Mouse (Mus musculus) neutrophil, adult 5-6 weeks (primary cell): ENCODE measurements around the gene Mapk3. TPM values are rescaled to one million over a fixed set of nuclear protein-coding genes. Genes with fewer than 3 reads are reported as not detected.
A peak's percentile ranks its signal among the peaks of the same experiment; 100 is the strongest.
"Not testable (repeated sequence)": the region's sequence is repeated elsewhere in the genome, so short reads cannot be mapped to it uniquely, and the experiment has no call there.

Source experiments
- ATAC-seq: fragments of 151-379, 151-347 bp; 2 replicates; pipeline ENCODE4 v1.8.0; 2017; ENCODE audit warnings: mild to moderate bottlenecking, moderate TSS enrichment; ENCODE audit not compliant: insufficient number of reproducible peaks, poor library complexity, low FRiP score, severe bottlenecking; ENCODE audit errors: extremely low read depth
- total RNA-seq: library from RNA; stranded (forward); fragments of 200-1000 nt; gene quantifications from 2 replicates; pipeline ENCODE4 v1.2.3, GENCODE M21; 2017

Mapk3 gene
- total RNA-seq, result 48.8 and 51.2 TPM in 2 replicates

DNA sequence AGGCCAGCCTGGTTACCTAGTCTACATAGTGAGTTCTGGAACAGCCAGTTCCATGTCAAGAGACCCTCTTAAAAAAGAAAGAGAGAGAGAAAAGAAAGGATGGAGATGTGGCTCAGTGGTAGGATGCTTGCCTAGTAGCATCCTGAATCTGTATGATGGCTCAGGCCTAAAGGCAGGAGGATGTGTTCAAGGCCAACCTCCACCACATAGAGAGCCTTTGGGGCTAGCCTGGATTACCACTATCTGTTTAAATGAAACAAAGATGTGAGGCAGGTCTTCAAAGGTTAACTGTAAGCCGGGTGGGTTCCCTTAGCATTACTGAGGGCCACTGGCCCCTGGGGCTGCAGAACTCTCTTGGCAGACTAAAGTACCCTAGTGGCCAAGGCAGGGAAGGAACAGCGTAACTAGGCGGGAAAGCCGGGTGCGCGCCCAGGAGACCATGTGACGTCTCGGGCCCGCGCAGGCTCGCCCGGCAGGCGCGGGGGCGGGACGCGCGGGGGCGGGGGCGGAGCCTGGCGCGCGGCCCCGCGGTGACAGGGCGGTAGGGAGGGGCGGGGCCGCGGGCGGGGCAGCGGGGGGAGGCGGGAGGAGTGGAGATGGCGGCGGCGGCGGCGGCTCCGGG is at the start of gene Mapk3:
Gene Mapk3, plus strand, starts transcription at position 552 of the 622 bp plus-strand sequence.
- ATAC-seq, result peak; percentile 92

- ATAC-seq, result no peak
These were observed 49.1 kb upstream of the Mapk3 start for GRCm38 (mm10) chr7:126710266-126710665.

- no peak for ATAC-seq
These were observed 47.5 kb upstream of the Mapk3 start for GRCm38 (mm10) chr7:126711910-126712309.

- no peak for ATAC-seq
These were observed 43.7 kb upstream of the Mapk3 start for GRCm38 (mm10) chr7:126715679-126716078.

DNA sequence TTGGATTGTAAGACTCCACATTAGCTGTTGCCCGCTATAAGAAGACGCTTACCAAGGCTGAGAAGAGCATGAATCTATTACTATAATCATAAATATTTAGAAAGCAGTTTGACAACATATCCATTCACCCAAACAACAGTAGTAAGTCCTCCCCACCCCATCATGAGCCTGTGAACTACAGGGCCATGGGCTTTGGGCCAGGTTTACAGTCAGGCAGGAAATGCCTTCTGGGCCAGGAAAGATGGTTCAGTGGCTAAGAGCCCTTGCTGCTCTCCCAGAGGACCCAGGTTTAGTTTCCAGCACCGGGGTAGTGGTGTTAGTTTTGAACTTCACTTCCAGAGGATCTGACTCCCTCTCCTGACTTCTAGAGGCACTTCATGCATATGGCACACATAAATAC is 41.8 kb upstream of the Mapk3 start:
- ATAC-seq, result no peak

GRCm38 (mm10) chr7:126718787-126719337 is 40.5 kb upstream of the Mapk3 start:
- ATAC-seq, result peak; percentile 48; the same call in 1 of the 2 replicates

GRCm38 (mm10) chr7:126721635-126722034 is 37.8 kb upstream of the Mapk3 start:
- ATAC-seq, result 0 out of 2 replicates have a peak, but pooled peaks have one; percentile 16

DNA sequence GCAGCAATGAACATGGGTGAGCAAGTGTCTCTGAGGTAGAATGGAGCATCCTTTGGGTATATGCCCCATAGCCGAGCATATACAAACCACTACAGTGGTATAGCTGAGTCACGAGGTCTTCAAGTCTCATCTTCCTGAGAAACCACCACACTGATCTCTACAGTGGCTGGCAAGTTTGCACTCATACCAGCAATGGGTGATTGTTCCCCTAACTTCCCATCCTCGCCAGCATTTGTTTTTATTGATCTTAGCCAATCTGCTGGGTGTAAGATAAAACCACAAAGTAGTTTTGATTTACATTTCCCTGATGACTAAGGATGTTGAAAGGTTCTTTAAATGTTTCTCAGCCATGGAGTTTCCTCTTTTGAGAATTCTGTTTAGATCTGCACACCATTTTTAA is 34.3 kb upstream of the Mapk3 start:
- ATAC-seq, result no peak

GRCm38 (mm10) chr7:126725667-126726066 is 33.7 kb upstream of the Mapk3 start:
- ATAC-seq, result 0 out of 2 replicates have a peak, but pooled peaks have one; percentile 9

DNA sequence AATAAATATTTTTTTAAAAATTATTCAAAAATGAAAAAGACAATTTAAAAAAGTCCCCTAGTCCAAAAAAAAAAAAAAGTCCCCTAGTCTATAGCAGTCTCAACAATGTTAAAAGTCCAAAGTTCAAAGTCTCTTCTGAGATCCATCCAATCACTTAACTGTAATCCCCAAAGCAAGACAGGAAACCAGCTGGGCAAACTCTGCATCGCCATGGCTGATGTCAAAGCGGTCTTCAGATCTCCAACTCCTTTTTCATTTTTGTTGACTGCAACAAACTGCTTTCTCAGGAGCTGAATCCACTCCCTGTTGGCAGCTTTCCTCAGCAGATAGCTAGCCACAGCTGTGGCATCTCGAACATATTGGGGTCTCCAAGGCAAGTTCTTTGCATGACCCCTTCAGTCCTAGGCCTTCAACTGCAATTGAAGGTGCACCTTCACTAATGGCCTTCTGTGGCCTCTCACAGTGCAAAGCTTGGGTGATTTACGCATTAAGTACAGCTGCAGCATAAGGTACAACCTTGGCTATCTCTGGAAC is 29.1 kb upstream of the Mapk3 start:
- not testable (repeated sequence) for ATAC-seq

DNA sequence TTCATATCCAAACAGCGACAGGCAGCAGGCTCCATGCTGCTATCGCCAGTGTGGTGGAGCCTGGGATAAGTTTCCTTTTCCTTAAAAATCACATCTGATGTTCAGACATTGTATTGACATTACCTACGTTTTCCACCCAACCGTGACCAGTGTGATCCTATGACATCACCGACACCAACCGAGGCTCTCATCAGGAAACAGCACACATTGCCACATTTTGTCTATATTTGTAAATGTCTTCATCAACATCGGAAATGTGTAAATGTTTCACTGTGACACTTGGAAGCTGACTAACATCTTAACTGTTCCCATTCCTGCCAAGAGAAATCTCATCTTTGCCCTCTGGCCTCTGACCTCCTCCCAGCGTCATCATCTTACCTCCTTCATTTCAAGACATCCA is 23.3 kb upstream of the Mapk3 start:
- 0 out of 2 replicates have a peak, but pooled peaks have one; percentile 19 for ATAC-seq

DNA sequence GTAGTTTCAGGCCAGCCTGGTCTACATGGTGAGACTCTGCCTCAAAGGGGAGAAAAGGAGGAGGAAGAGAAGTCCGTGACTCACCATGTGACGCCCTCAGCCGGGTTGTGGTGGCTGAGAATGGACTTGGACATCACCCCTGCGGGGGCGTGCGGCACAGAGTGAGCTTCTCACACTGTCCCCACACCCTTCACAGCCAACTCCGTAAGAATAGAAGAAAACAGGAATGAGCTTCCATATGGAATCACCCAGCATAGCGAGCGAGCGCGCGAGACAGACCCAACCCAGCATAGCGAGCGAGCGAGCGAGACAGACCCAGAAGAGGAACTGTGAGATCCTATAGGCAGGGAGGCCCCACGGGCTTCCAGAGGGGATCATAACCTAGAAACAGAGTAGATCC is 19.9 kb upstream of the Mapk3 start:
- no peak for ATAC-seq

- ATAC-seq, result no peak
These were observed 19.2 kb upstream of the Mapk3 start for GRCm38 (mm10) chr7:126740132-126740735.

DNA sequence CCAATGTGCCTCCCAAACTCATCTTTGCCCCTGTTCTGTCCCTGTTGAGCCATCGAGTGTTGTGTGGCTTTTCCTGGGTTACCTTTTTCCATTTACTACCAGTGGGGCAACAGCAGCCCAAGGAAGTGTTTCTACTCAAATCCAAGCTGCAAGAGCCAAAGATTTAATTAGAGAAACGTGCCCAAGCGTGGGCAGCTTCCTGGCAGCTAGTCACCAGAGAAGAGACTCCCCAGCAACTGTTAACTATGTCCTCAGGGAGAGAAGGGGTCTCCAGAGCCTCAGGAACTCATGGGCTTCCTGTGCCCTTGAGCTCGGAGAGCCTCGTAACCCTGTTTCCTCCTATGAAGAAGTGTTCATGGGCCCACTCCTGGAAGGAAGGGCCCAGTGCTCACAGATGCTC is 18.4 kb upstream of the Mapk3 start:
- no peak for ATAC-seq

GRCm38 (mm10) chr7:126741452-126741851 is 17.9 kb upstream of the Mapk3 start:
- ATAC-seq, result no peak

DNA sequence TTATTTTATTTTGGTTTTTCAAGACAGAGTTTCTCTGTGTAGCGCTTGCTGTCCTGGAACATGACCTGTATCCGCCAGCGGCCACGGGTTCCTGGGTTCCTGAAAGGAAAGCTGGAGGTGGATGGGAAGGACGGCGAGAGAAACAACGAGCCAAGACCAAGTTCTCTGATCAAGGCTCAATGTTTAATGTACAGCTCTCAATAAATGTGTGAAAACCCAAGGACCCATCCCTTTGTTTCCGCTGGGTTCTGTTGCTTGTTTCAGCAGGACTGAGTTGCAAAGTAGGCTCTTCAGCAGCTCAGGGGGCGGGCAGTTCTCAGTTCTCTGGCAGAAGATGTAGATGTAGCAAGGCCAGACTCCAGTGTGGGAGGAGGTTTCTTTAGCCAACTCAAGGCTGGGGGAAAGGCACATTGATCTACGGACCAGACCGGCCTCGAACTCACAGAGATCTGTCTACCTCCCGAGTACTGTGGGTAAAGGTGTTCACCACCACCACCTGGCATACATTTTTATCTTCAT is 17.4 kb upstream of the Mapk3 start:
- no peak for ATAC-seq

DNA sequence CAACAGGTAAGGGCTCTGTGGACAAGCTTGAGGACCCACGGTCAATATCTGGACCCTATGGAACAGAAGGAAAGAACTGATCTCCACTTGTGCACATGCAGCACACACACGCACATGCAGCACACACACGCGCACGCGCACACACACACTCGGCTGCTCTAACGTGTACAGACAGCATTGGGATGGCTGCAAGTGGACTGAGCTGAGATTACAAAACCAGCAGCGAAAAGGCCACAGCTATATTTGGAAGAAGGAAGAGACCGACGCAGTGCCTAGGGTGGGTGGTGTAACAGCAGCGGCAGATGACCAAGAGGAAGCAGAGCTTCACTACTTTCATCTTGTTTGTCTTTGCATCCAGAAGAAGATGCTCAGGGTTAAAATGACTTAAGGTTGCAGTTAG is 13.3 kb upstream of the Mapk3 start:
- ATAC-seq, result peak; percentile 77

DNA sequence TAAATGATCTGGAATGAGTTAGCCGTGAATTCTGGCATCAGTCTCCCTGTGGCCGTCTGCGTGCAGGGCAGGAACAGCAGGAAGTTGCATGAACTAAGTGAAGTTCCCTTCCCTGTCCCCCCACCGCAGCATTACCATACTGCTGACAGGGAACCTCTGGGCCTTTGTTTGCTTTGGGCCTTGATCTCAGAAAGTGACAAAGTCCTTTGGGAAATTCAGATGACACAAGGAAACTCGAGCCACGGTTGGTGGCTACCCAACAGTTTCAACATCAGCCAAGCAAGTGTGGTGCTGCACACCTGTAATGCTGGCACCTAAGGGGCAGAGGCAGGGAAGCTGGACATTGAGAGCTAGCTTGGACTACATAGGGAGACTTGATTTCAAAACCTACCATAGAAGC is 12.6 kb upstream of the Mapk3 start:
- ATAC-seq, result peak; percentile 39; the same call in 1 of the 2 replicates

GRCm38 (mm10) chr7:126748824-126749223 is 10.6 kb upstream of the Mapk3 start:
- ATAC-seq, result no peak
